Mouse (Mus musculus) megakaryocyte, embryonic 14.5 days (primary cell): ENCODE measurements at regions not wholly inside any gene's neighbourhood (a gene's known extent, or its start where the extent isn't known, plus 50 kb on each side); places are given as distances from the start of the nearest gene placed in this dataset.

Experiments
- FLI1 ChIP-seq: IDR thresholded peaks from 2 replicates; pipeline ENCODE4 v1.6.1; 2012; ENCODE audit warnings: low read length, inconsistent platforms, mixed read lengths
- GATA1 ChIP-seq: IDR thresholded peaks from 3 replicates; pipeline ENCODE4 v1.6.1; 2012; ENCODE audit warnings: mixed read lengths, low read length, inconsistent platforms, borderline replicate concordance

DNA sequence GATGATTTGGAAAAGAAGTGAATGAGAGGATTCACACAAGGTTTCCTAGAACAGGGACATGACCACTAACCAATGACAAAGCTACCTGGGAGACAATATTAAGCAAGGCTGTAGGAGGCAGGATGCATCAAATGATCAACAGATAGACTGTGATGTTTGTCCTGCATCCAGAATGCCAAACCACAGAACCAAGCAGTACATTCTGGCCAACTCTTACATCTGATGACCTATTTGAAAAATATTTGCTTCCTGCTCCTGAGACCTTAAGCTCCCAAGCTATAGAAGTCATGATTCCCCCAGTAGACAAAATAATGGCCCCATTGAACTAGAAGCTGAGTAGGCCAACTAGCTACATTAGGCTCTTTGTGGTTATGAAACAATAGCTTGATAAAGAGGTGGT lies 498.6 kb upstream of the Gm10131 start:
- no peak for TF ChIP-seq GATA1
- no peak for TF ChIP-seq FLI1
